Mouse (Mus musculus): ENCODE measurements around the gene Rbm34. TPM values are rescaled to one million over a fixed set of nuclear protein-coding genes. Genes with fewer than 3 reads are reported as not detected.
"Not testable (repeated sequence)": the region's sequence is repeated elsewhere in the genome, so short reads cannot be mapped to it uniquely, and the experiment has no call there.

Rbm34 gene
- polyA plus RNA-seq, 1 experiment = 55.0 TPM

GRCm38 (mm10) chr8:126914609-126915375 lies 56.1 kb downstream of the Rbm34 start:
- Histone ChIP-seq H3K27ac (ENCODE audit: insufficient read depth, low read length) (no peak overlapping the region), H3K36me3 (ENCODE audit: control insufficient read depth, insufficient read depth, low read length, poor library complexity, severe bottlenecking) (no peaks in the 10 kb centered on the region), H3K9ac (ENCODE audit: low read depth, poor library complexity, severe bottlenecking) (no peak overlapping the region), H3K9me3 (replicated peaks; ENCODE audit: control insufficient read depth, insufficient read depth, low read length, poor library complexity, severe bottlenecking) (no peaks in the 10 kb centered on the region), H3K4me1 (ENCODE audit: control insufficient read depth, insufficient read depth, low read length) (no peaks in the 10 kb centered on the region), H3K27me3 (ENCODE audit: control insufficient read depth, insufficient read depth, low read length, poor library complexity, severe bottlenecking) (no peaks in the 10 kb centered on the region), H3K4me3 (ENCODE audit: low read depth, low read length) (no peak overlapping the region)
- no peak for TF ChIP-seq CTCF (IDR thresholded peaks at IDR 0.05; ENCODE audit: low read depth, low read length)
- TF ChIP-seq EP300 (IDR thresholded peaks at IDR 0.05; ENCODE audit: insufficient read depth, low read depth, low read length) = no peak

- H3K9me3 ChIP-seq (replicated peaks; ENCODE audit: control insufficient read depth, insufficient read depth, low read length, poor library complexity, severe bottlenecking); H3K4me3 ChIP-seq (ENCODE audit: low read depth, low read length); H3K27me3 ChIP-seq (ENCODE audit: control insufficient read depth, insufficient read depth, low read length, poor library complexity, severe bottlenecking); H3K9ac ChIP-seq (ENCODE audit: low read depth, poor library complexity, severe bottlenecking); H3K36me3 ChIP-seq (ENCODE audit: control insufficient read depth, insufficient read depth, low read length, poor library complexity, severe bottlenecking); H3K4me1 ChIP-seq (ENCODE audit: control insufficient read depth, insufficient read depth, low read length); H3K27ac ChIP-seq (ENCODE audit: insufficient read depth, low read length): not testable (repeated sequence)
These were observed 56.8 kb downstream of the Rbm34 start for GRCm38 (mm10) chr8:126914107-126914490.

GRCm38 (mm10) chr8:126913241-126914106 lies 57.4 kb downstream of the Rbm34 start:
- no peaks in the 10 kb centered on the region for H3K4me1 ChIP-seq (ENCODE audit: control insufficient read depth, insufficient read depth, low read length)
- no peaks in the 10 kb centered on the region for H3K36me3 ChIP-seq (ENCODE audit: control insufficient read depth, insufficient read depth, low read length, poor library complexity, severe bottlenecking)
- H3K27ac ChIP-seq (ENCODE audit: insufficient read depth, low read length) = no peak overlapping the region
- no peaks in the 10 kb centered on the region for H3K27me3 ChIP-seq (ENCODE audit: control insufficient read depth, insufficient read depth, low read length, poor library complexity, severe bottlenecking)
- H3K4me3 ChIP-seq (ENCODE audit: low read depth, low read length) = no peak overlapping the region
- no peak for TF ChIP-seq EP300 (IDR thresholded peaks at IDR 0.05; ENCODE audit: insufficient read depth, low read depth, low read length)
- TF ChIP-seq POLR2A (IDR thresholded peaks at IDR 0.05; ENCODE audit: insufficient read depth, low read length) = no peak
- TF ChIP-seq CTCF (IDR thresholded peaks at IDR 0.05; ENCODE audit: low read depth, low read length) = no peak
- H3K9me3 ChIP-seq (replicated peaks; ENCODE audit: control insufficient read depth, insufficient read depth, low read length, poor library complexity, severe bottlenecking) = no peaks in the 10 kb centered on the region
- H3K9ac ChIP-seq (ENCODE audit: low read depth, poor library complexity, severe bottlenecking) = no peak overlapping the region

GRCm38 (mm10) chr8:126909371-126909802 lies 61.5 kb downstream of the Rbm34 start:
- Histone ChIP-seq H3K9me3 (replicated peaks; ENCODE audit: control insufficient read depth, insufficient read depth, low read length, poor library complexity, severe bottlenecking) (no peaks in the 10 kb centered on the region), H3K4me3 (ENCODE audit: low read depth, low read length) (no peak overlapping the region), H3K27ac (ENCODE audit: insufficient read depth, low read length) (no peak overlapping the region), H3K9ac (ENCODE audit: low read depth, poor library complexity, severe bottlenecking) (no peak overlapping the region), H3K36me3 (ENCODE audit: control insufficient read depth, insufficient read depth, low read length, poor library complexity, severe bottlenecking) (no peaks in the 10 kb centered on the region), H3K4me1 (ENCODE audit: control insufficient read depth, insufficient read depth, low read length) (no peaks in the 10 kb centered on the region), H3K27me3 (ENCODE audit: control insufficient read depth, insufficient read depth, low read length, poor library complexity, severe bottlenecking) (no peaks in the 10 kb centered on the region)
- TF ChIP-seq CTCF (IDR thresholded peaks at IDR 0.05; ENCODE audit: low read depth, low read length) (no peak), POLR2A (IDR thresholded peaks at IDR 0.05; ENCODE audit: insufficient read depth, low read length) (no peak), EP300 (IDR thresholded peaks at IDR 0.05; ENCODE audit: insufficient read depth, low read depth, low read length) (no peak)

GRCm38 (mm10) chr8:126908805-126909204 lies 62.1 kb downstream of the Rbm34 start:
- H3K36me3 ChIP-seq (ENCODE audit: control insufficient read depth, insufficient read depth, low read length, poor library complexity, severe bottlenecking) = no peaks in the 10 kb centered on the region
- TF ChIP-seq CTCF (IDR thresholded peaks at IDR 0.05; ENCODE audit: low read depth, low read length) = no peak
- TF ChIP-seq EP300 (IDR thresholded peaks at IDR 0.05; ENCODE audit: insufficient read depth, low read depth, low read length) = no peak
- TF ChIP-seq POLR2A (IDR thresholded peaks at IDR 0.05; ENCODE audit: insufficient read depth, low read length) = no peak
- no peak overlapping the region for H3K27ac ChIP-seq (ENCODE audit: insufficient read depth, low read length)
- no peak overlapping the region for H3K9ac ChIP-seq (ENCODE audit: low read depth, poor library complexity, severe bottlenecking)
- no peaks in the 10 kb centered on the region for H3K27me3 ChIP-seq (ENCODE audit: control insufficient read depth, insufficient read depth, low read length, poor library complexity, severe bottlenecking)
- no peak overlapping the region for H3K4me3 ChIP-seq (ENCODE audit: low read depth, low read length)
- no peaks in the 10 kb centered on the region for H3K9me3 ChIP-seq (replicated peaks; ENCODE audit: control insufficient read depth, insufficient read depth, low read length, poor library complexity, severe bottlenecking)
- no peaks in the 10 kb centered on the region for H3K4me1 ChIP-seq (ENCODE audit: control insufficient read depth, insufficient read depth, low read length)

GRCm38 (mm10) chr8:126907968-126908367 lies 62.9 kb downstream of the Rbm34 start:
- H3K36me3 ChIP-seq (ENCODE audit: control insufficient read depth, insufficient read depth, low read length, poor library complexity, severe bottlenecking) = no peaks in the 10 kb centered on the region
- no peaks in the 10 kb centered on the region for H3K9me3 ChIP-seq (replicated peaks; ENCODE audit: control insufficient read depth, insufficient read depth, low read length, poor library complexity, severe bottlenecking)
- H3K9ac ChIP-seq (ENCODE audit: low read depth, poor library complexity, severe bottlenecking) = no peak overlapping the region
- H3K4me3 ChIP-seq (ENCODE audit: low read depth, low read length) = no peak overlapping the region
- peak; percentile 37; the same call in 1 of the 2 replicates for TF ChIP-seq EP300 (IDR thresholded peaks at IDR 0.05; ENCODE audit: insufficient read depth, low read depth, low read length)
- no peak for TF ChIP-seq CTCF (IDR thresholded peaks at IDR 0.05; ENCODE audit: low read depth, low read length)
- TF ChIP-seq POLR2A (IDR thresholded peaks at IDR 0.05; ENCODE audit: insufficient read depth, low read length) = no peak
- no peak overlapping the region for H3K27ac ChIP-seq (ENCODE audit: insufficient read depth, low read length)
- no peaks in the 10 kb centered on the region for H3K27me3 ChIP-seq (ENCODE audit: control insufficient read depth, insufficient read depth, low read length, poor library complexity, severe bottlenecking)
- H3K4me1 ChIP-seq (ENCODE audit: control insufficient read depth, insufficient read depth, low read length) = no peaks in the 10 kb centered on the region

Measured in ES-Bruce4 (cell line).